Mouse (Mus musculus): ENCODE measurements around the gene Tfpi. TPM values are rescaled to one million over a fixed set of nuclear protein-coding genes. Genes with fewer than 3 reads are reported as not detected.
A peak's percentile ranks its signal among the peaks of the same experiment; 100 is the strongest.

Gene Tfpi
- polyA plus RNA-seq, 1 experiment from 2014 or later, result 61.3 TPM

DNA sequence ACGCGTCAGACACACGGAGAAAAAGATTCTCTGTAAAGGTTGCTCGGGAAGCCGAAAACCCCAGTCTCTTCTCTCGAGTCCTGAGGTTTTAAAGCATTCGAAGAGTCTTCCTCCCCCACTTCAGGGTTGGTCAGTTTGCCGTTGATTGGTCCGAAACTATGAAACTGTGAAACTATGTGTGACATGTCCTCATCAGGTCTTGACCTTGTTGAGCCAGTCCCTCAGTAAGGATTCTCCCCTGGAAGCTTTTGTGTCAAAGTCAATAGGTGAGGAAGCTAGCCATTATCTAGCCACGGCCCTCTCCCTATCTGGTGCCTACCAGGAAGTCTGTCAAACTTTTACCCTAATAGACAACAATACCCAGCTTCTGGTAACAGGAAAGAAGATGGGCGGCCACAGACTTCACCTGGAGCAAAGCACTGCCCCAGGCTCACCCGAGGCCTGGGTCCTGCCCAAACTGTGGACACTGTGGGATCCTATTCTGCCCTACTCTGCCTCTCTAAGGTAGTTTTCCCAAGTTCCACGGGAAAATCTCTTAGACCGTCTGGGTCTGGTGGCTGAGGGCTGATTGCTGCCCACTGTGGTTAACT is 2.5 kb downstream of the Tfpi start:
- no peak for ATAC-seq (ENCODE audit: borderline replicate concordance, extremely low read depth, low FRiP score, low TSS enrichment)
- Histone ChIP-seq H3K4me3 (no peak overlapping the region), H3K27me3 (no peaks in the 10 kb centered on the region), H3K9me3 (no peaks in the 10 kb centered on the region), H3K36me3 (0 out of 2 replicates have a peak, but pooled peaks cover 8% of the 10 kb centered on the region), H3K4me2 (no peak overlapping the region), H3K27ac (no peak overlapping the region), H3K4me1 (peaks cover 9% of the 10 kb centered on the region), H3K9ac (no peak overlapping the region)
- 66% methylated on average over 14 of the region's 14 CpGs for WGBS

DNA sequence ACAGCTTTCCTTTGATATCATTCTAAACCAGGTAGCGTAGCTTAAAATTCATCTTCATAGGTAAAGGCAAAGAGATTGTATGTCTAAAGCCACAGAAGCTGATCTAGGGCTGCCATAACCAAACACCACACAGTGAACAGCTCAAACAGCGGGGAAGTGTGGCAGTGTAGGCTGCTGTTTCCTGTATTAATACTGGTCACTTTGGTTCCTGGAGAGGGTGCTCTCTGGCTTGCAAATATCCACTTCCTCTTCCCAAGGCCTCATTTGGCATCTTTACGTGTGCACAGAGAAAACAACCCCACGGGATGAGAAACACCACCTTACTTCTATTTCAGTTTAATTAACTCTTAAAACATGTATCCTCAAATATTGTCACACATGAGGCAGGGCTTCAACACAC is 9.2 kb downstream of the Tfpi start:
- H3K4me1 ChIP-seq, result 0 out of 2 replicates have a peak, but pooled peaks cover 3% of the 10 kb centered on the region
- no peak for ATAC-seq (ENCODE audit: borderline replicate concordance, extremely low read depth, low FRiP score, low TSS enrichment)
- H3K36me3 ChIP-seq, result 0 out of 2 replicates have a peak, but pooled peaks cover 3% of the 10 kb centered on the region
- H3K4me3 ChIP-seq, result no peak overlapping the region
- WGBS, result 70% methylated on average over 4 of the region's 4 CpGs
- H3K9ac ChIP-seq, result no peak overlapping the region
- H3K27me3 ChIP-seq, result no peaks in the 10 kb centered on the region
- H3K27ac ChIP-seq, result no peak overlapping the region
- H3K4me2 ChIP-seq, result no peak overlapping the region
- no peaks in the 10 kb centered on the region for H3K9me3 ChIP-seq

DNA sequence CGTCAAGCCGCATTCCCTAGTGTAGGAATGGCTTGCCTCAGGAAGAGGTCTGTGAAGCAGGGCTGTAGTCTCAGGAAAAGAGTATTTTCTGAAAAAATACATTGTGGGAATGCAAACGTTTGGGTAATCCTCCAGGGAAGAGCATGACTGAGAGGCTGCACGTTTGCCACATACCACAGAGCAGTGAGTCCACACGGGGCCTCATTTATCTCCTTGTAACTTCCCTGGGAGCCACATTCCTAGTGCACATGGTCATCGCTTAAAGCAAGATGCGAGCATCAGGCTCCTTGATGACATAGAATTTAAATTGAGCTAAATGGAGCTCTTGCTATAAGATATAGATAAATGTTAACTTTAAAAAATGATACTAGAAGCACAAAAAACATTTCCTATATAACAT is 11.6 kb downstream of the Tfpi start:
- H3K27me3 ChIP-seq, result no peaks in the 10 kb centered on the region
- H3K9me3 ChIP-seq, result no peaks in the 10 kb centered on the region
- H3K4me3 ChIP-seq, result no peak overlapping the region
- H3K4me2 ChIP-seq, result no peak overlapping the region
- no peak overlapping the region for H3K27ac ChIP-seq
- no peak for ATAC-seq (ENCODE audit: borderline replicate concordance, extremely low read depth, low FRiP score, low TSS enrichment)
- no peak overlapping the region for H3K9ac ChIP-seq
- 0 out of 2 replicates have a peak, but pooled peaks cover 3% of the 10 kb centered on the region for H3K4me1 ChIP-seq
- WGBS, result 18% methylated on average over 7 of the region's 7 CpGs
- H3K36me3 ChIP-seq, result 0 out of 2 replicates have a peak, but pooled peaks cover 3% of the 10 kb centered on the region

DNA sequence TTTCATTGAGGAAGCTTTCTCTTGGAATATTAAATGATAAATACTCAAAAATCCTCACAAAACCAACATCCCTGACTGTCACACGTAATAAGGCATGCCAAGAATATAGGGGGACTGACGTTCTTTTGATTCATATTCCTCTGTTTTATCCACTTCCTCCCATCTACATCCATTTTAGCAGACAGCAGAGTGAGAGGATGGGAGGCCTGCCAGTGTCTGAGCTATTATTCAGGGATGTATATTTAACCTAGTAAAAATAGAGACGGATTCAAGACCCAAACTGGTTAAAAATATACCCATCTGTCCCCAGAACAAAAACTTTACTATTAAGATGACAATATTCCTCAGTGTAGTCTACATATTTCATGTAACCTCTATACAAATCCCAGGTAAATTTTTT is 14.2 kb downstream of the Tfpi start:
- H3K4me2 ChIP-seq, result no peak overlapping the region
- H3K4me3 ChIP-seq, result no peak overlapping the region
- ATAC-seq (ENCODE audit: borderline replicate concordance, extremely low read depth, low FRiP score, low TSS enrichment), result no peak
- 0 out of 2 replicates have a peak, but pooled peaks cover 3% of the 10 kb centered on the region for H3K4me1 ChIP-seq
- no peaks in the 10 kb centered on the region for H3K27me3 ChIP-seq
- no peaks in the 10 kb centered on the region for H3K9me3 ChIP-seq
- H3K9ac ChIP-seq, result no peak overlapping the region
- no peaks in the 10 kb centered on the region for H3K36me3 ChIP-seq
- no peak overlapping the region for H3K27ac ChIP-seq
- WGBS, result 65% methylated on average over 3 of the region's 3 CpGs

DNA sequence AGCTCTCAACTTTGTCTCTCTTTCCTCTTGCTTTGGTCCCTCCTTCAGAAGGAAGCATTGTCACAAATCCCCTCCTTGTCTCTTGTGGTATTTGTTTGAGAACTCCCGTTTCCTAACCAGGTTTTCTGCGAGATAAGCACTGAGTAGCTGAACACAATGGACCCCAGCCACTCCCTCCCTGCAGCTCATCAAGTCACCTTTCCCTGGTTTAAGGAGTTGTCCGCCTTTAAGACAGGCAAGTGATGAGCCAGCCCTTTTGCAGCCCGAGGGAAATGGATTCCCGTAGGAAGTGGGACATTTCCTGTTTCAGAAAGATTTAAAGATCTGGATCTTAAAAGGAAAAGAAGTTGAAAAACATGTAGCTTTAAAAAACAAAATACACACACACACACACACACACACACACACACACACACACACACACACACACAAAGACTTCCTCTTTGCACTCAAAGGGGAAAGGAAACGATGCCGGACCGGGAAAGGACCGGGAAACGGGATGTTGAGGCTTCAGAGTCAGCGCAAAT is 16.9 kb downstream of the Tfpi start:
- no peak overlapping the region for H3K4me3 ChIP-seq
- peak overlapping the region; percentile 37; the same call in 1 of the 2 replicates for H3K27ac ChIP-seq
- H3K9me3 ChIP-seq, result no peaks in the 10 kb centered on the region
- H3K9ac ChIP-seq, result no peak overlapping the region
- whole genome bisulfite sequencing, result 46% methylated on average over 11 of the region's 11 CpGs
- H3K36me3 ChIP-seq, result no peaks in the 10 kb centered on the region
- H3K27me3 ChIP-seq, result no peaks in the 10 kb centered on the region
- no peaks in the 10 kb centered on the region for H3K4me1 ChIP-seq
- ATAC-seq (ENCODE audit: borderline replicate concordance, extremely low read depth, low FRiP score, low TSS enrichment), result no peak
- H3K4me2 ChIP-seq, result 0 out of 2 replicates have a peak overlapping the region, but pooled peaks have one; percentile 13

DNA sequence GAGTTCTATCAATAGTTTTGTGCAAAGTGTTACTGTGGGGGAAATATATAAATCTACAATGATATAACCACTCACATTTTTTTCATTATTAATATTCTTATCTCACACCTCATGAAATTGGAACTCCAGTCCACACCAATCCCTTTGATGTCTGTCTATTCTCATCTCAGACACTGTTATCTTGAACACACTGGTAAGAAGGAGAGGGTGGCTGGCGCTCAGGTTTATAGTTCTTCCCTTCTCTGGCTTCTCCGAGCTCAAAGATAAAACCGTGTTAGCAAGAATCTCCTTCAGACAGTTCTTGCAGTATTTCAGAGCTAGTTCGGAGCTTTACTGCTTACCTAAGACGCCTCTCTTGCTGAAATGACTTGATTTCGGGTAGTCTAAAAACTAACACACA is 19.4 kb downstream of the Tfpi start:
- WGBS, result 57% methylated on average over 6 of the region's 6 CpGs
- H3K27ac ChIP-seq, result no peak overlapping the region

DNA sequence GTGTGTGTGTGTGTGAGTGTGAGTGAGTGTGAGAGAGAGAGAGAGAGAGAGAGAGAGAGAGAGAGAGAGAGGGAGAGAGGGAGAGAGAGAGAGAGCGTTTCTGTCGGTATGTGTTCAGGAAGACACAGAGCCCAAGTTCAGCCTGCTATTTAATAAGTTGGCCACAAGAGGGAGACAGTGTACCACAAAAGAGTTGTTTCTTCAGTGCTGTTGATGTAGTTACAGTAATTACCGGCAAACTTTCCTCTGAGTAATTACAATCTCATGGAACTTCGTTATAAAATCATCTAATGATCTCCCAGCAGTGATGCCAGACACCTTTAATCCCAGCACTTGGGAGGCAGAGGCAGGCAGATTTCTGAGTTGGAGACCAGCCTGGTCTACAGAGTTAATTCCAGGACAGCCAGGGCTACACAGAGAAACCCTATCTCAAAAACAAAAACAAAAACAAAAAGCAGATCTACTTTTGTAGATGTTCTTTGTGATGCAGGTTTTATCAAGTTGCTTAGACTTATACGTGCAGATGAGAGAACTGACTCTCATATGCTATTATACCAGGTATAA is 21.3 kb downstream of the Tfpi start:
- H3K9me3 ChIP-seq, result no peaks in the 10 kb centered on the region
- no peak overlapping the region for H3K9ac ChIP-seq
- no peaks in the 10 kb centered on the region for H3K27me3 ChIP-seq
- ATAC-seq (ENCODE audit: borderline replicate concordance, extremely low read depth, low FRiP score, low TSS enrichment), result no peak
- H3K4me3 ChIP-seq, result no peak overlapping the region
- H3K4me1 ChIP-seq, result no peaks in the 10 kb centered on the region
- whole genome bisulfite sequencing, result 7% methylated on average over 5 of the region's 5 CpGs
- H3K36me3 ChIP-seq, result peaks cover 7% of the 10 kb centered on the region; the same call in 1 of the 2 replicates
- no peak overlapping the region for H3K4me2 ChIP-seq
- no peak overlapping the region for H3K27ac ChIP-seq

More for the DNA sequence above, 19.4 kb downstream of the Tfpi start:
- H3K36me3 ChIP-seq, result peaks cover under 1% of the 10 kb centered on the region; the same call in 1 of the 2 replicates
- H3K4me1 ChIP-seq, result no peaks in the 10 kb centered on the region
- no peak overlapping the region for H3K4me3 ChIP-seq
- H3K27me3 ChIP-seq, result no peaks in the 10 kb centered on the region
- H3K4me2 ChIP-seq, result no peak overlapping the region
- no peak for ATAC-seq (ENCODE audit: borderline replicate concordance, extremely low read depth, low FRiP score, low TSS enrichment)
- H3K9me3 ChIP-seq, result no peaks in the 10 kb centered on the region
- no peak overlapping the region for H3K9ac ChIP-seq

DNA sequence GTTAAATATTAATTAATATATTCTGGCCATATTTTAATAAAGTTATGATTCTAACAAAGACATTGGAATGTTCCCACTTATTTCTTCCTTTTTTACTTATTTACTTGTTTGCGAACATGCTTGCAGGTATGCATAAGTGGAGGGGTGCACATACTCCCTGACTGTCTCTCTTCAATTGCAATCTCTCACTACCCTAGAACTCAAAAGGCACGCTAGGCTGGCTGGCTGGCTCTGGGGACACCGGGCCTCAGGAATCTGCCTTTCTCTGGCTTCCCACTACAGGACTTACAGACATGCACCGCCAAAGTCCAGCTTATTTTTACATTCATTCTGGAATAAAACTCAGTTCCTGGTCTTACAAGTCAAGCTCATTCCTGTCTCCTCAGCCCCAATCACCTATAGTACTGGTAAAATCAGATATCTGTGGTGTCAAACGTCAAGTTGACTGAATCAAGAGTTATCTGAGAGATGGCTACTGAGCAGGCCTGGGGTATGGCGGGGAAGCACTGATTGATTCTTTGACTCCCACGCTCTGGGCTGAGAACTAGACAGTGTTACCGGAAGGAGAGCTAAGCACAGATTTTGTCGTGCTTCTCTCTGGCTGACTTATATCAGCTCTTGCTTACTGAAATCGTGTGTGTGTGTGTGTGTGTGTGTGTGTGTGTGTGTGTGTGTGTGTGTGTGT is 21.9 kb downstream of the Tfpi start:
- no peak for ATAC-seq (ENCODE audit: borderline replicate concordance, extremely low read depth, low FRiP score, low TSS enrichment)
- Histone ChIP-seq H3K27me3 (no peaks in the 10 kb centered on the region), H3K36me3 (peaks cover 7% of the 10 kb centered on the region; the same call in 1 of the 2 replicates), H3K9ac (no peak overlapping the region), H3K4me1 (no peaks in the 10 kb centered on the region), H3K9me3 (no peaks in the 10 kb centered on the region), H3K4me3 (no peak overlapping the region), H3K4me2 (peak overlapping the region; percentile 13; the same call in 1 of the 2 replicates), H3K27ac (no peak overlapping the region)
- WGBS, result 58% methylated on average over 10 of the region's 10 CpGs

DNA sequence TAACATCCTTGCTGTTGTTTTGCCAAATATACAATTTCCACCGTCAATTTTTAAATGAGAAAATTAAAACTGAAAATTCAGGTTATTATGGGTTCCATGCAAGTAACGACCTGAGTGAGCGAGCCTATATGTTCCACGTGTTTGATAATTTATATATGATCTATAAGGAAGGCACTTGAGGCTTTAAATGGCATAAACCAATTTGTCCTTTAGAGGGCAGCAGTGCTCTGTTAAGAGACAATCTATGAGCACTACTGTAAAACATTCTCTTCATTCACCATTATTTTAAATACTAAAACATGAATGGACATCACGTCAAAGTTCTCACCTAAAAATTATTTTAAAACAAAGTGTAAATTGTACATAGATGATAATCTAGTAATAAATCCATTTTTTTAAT is 22.5 kb downstream of the Tfpi start:
- H3K27me3 ChIP-seq, result no peaks in the 10 kb centered on the region
- H3K4me2 ChIP-seq, result no peak overlapping the region
- ATAC-seq (ENCODE audit: borderline replicate concordance, extremely low read depth, low FRiP score, low TSS enrichment), result no peak
- H3K9me3 ChIP-seq, result no peaks in the 10 kb centered on the region
- no peak overlapping the region for H3K9ac ChIP-seq
- no peak overlapping the region for H3K4me3 ChIP-seq
- H3K4me1 ChIP-seq, result no peaks in the 10 kb centered on the region
- H3K36me3 ChIP-seq, result peaks cover 7% of the 10 kb centered on the region; the same call in 1 of the 2 replicates
- no peak overlapping the region for H3K27ac ChIP-seq
- WGBS, result 16% methylated on average over 5 of the region's 5 CpGs

DNA sequence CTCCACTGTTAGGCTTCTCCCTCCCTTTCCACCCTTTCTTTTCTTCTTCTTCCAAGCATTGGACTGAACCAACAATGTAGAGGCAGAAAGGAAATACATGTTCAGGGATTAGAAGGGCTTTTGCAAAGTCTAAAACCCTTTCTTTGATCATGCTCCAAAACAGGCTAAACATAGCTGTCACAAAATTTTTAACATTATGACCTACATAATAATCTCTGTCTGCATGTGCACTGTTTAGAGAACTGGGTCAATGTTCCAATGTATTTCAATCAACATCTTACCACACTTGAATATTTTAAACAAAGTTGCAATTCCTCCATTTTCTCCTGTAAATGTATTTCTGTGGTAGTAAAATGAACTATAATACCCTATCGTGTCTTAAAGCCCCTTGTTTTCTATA is 31.1 kb downstream of the Tfpi start:
- Histone ChIP-seq H3K9ac (no peak overlapping the region), H3K27ac (0 out of 2 replicates have a peak overlapping the region, but pooled peaks have one; percentile 44), H3K4me3 (no peak overlapping the region), H3K36me3 (no peaks in the 10 kb centered on the region), H3K9me3 (no peaks in the 10 kb centered on the region), H3K4me1 (no peaks in the 10 kb centered on the region), H3K4me2 (no peak overlapping the region), H3K27me3 (no peaks in the 10 kb centered on the region)
- peak; percentile 72; the same call in 1 of the 2 replicates for ATAC-seq (ENCODE audit: borderline replicate concordance, extremely low read depth, low FRiP score, low TSS enrichment)
- WGBS, result 43% methylated on average over 1 of the region's 1 CpGs

DNA sequence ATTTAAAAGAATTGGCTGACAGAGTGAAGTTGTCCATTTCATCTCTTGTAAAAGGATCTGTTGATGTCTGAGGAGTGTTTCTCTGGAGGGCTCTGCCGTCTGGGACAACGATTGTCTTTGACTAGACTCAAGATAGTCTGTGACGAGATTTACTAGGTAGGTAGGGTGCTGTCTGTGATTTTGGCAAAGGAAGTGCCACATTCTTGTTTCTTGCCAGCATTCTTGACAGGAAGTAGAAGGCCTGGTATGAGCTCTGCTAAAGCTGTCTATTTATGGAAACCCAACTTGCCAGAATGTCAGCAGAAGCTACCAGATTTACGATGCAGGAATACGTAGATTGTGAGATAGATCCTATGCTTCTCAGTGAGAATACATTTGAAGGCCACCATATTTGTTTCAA is 34.6 kb downstream of the Tfpi start:
- Histone ChIP-seq H3K27ac (no peak overlapping the region), H3K9me3 (no peaks in the 10 kb centered on the region), H3K27me3 (no peaks in the 10 kb centered on the region), H3K36me3 (no peaks in the 10 kb centered on the region), H3K4me3 (no peak overlapping the region), H3K4me2 (no peak overlapping the region), H3K4me1 (no peaks in the 10 kb centered on the region), H3K9ac (no peak overlapping the region)
- ATAC-seq (ENCODE audit: borderline replicate concordance, extremely low read depth, low FRiP score, low TSS enrichment), result no peak
- 54% methylated on average over 5 of the region's 5 CpGs for WGBS

DNA sequence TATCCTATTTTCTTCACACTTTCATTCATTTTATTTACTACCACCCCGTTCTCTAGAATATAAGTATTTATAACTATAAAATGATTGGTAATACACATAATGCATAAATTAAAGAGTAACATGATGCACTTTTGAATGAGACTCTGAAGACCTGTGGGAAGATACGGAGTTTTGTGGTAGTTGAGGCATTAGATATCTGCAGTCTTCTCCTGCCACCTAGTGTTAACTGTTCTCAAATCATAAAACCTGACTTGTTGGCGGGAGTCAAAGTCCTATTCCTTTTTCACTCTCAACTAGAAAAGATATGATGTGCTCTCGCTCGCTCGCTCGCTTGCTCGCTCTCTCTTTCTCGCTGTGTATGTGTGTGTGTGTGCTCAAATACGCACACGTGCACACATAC is 46.9 kb downstream of the Tfpi start:
- H3K9me3 ChIP-seq, result no peaks in the 10 kb centered on the region
- 28% methylated on average over 11 of the region's 11 CpGs for WGBS
- H3K27ac ChIP-seq, result no peak overlapping the region
- no peak overlapping the region for H3K4me3 ChIP-seq
- H3K4me1 ChIP-seq, result no peaks in the 10 kb centered on the region
- H3K4me2 ChIP-seq, result no peak overlapping the region
- no peaks in the 10 kb centered on the region for H3K36me3 ChIP-seq
- no peak for ATAC-seq (ENCODE audit: borderline replicate concordance, extremely low read depth, low FRiP score, low TSS enrichment)
- no peak overlapping the region for H3K9ac ChIP-seq
- H3K27me3 ChIP-seq, result no peaks in the 10 kb centered on the region

Data from lung, embryonic 15.5 days (tissue).